Mouse (Mus musculus) urinary bladder, postnatal 25 days (tissue): ENCODE results near the gene Mmp11.
A peak's percentile ranks its signal among the peaks of the same experiment; 100 is the strongest.

Experiments used
- DNase-seq: peaks from one replicate; pipeline ENCODE4 v3.0.0; 2022; ENCODE audit warnings: low spot score

Mmp11 gene

DNA sequence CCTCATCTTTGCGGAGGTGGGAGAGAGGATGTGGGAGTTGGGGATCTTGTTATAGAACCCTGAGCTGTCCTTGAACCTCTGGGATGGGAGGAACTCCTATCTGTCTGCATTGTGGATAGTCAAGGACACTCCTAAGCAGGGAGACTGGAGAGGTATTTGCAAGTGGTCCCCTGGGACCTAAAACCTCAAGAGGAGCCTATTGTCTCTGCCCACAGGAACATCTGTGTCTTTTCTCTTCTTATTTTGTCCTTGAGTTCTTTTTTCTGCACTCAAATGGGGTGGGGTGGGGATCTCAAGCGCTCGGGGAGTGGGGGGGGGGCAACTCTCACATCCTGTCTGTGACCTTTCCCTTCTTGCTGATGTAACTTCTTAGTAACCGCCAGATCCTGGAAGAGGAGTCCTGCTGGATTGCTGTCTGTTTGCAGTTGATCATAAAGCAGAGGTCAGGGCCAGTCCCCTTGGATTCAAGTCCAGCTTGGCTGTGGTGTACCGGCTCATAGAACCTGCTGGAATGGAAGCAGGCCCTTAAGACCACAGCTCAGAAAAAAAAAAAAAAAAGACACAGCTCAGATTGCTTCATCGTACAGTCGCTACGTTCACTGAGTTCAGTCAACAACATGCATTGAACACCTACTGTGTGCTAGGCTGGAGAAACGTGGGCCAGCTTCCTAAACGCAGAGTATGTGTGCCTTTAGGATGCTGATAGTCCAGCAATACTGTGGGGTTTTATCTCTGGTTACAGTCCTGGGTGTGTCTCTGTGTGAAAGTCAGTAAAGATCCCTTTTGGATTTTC lies 1.8 kb upstream of the Mmp11 start:
- no peak for DNase-seq

DNA sequence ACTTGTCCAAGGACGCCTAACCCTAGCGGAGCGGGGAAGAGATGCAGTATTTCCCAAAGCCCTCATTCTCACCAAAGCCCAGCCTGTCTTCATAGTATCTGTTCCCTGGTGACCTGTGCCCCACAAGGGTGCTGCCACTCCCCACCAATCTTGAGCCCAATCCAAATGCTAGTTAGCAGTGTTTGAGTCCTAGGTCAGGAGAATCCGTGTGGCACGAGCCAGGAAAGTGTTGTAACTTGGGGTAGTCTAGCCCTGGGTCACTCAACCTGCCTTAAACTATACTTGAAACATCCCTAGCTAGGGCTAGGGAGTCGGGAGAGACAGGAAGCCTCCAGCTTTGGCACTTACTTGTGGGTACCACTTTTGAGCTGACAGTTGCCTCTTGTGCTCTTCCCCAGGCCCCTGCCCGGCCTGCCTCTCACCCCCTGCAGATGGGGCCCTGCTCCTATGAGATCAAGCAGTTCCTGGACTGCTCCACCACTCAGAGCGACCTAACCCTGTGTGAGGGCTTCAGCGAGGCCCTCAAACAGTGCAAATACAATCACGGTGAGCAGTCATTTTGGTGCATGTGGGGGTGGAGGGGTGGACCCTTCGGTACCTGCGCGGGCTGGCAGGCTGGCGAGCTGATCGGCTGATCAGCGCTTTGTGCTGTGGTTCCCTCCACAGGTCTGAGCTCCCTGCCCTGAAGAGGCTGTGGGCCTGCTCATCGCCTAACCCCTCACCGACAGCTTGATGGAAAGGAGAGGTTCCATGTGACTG lies 792 bp upstream of the Mmp11 start:
- no peak for DNase-seq

DNA sequence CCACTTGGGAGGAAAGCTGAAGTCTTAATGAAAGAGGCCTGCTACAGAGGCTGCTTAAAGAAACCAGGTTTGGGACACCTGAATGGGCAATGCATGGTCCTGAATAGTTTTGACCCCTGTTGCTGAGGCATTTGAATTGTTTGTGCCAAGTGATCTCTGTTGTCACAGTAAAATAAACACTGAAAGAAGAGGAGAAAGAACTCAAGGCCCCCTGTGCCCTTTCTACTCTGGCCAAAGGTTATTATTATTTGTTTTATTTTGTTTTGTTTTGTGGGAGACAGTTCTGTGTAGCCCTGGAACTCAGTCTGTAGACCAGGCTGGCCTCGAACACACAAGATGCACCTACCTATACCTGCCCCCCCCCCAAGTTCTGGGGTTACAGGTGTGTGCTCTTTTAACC lies 1.3 kb downstream of the Mmp11 start:
- DNase-seq, result no peak

DNA sequence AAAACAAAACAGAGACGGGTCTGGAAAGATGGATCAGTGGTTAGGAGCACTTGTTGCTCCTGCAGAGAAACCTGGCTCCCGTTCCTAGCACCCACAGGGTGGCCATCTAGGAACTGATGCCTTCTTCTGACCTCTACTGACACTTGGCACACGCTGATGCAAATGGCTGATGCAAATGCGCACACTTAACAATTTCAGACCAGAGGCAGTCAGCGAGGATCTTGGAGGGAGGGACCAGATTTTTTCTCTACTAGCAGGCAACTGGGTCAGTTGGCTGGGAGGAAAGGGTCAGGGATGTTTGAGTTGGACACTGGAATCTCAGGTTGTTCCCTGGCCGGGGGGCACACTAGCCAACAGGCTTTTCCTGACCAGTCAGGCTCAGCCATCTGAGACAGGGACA lies 3.4 kb downstream of the Mmp11 start, which contains the start of gene Chchd10:
Gene Chchd10, plus strand, starts transcription at position 240 of the 400 bp plus-strand sequence.
- DNase-seq, result no peak

DNA sequence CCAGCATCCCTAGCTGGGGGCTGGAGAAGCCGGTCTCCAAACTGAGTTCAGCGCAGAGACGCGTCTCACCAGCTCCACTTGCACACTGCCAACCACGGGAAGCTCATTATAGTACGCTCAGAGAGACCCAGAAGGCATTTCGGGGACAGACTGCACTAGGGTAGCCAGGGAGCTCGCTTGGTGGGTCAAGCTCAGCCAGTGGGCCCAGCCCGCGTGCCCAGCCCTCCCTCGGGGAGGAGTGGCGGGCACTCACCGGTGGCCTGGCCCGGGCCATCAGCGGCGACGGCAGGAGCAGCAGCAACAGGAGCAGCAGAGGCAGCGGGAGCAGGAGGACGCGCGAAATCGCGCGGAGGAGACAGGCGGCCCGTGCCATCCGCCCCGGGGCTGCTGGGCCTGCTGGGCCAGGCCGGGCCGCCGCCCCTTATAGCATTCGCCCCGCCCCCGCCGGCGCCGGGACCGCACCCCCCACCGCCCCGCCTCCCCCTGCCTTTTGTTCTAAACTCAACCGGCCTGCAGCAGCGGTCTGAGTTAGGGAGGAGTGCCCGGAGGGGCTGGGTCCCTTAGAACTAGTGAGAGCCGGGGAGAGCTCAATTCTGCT lies 4.1 kb downstream of the Mmp11 start:
- peak; percentile 61 for DNase-seq

DNA sequence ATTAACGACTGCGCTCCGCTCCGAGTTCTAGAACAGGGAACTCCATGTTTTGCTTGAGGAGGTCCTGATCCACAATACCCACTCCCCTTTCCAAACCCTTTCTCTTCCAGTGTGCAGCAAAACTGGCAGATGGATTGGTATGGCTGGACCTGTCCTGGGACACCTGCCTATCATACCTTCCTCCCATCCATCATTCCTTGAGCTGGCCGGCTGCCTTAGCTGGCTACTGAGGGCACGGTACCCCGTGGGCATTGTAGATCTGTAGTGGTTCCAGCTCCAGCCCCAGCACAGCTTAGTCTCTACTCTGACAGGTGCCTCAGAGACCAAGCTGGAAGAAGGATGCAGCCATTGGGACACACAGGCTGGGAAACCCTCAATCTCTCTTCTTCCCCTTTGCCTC lies 5.0 kb downstream of the Mmp11 start:
- no peak for DNase-seq

DNA sequence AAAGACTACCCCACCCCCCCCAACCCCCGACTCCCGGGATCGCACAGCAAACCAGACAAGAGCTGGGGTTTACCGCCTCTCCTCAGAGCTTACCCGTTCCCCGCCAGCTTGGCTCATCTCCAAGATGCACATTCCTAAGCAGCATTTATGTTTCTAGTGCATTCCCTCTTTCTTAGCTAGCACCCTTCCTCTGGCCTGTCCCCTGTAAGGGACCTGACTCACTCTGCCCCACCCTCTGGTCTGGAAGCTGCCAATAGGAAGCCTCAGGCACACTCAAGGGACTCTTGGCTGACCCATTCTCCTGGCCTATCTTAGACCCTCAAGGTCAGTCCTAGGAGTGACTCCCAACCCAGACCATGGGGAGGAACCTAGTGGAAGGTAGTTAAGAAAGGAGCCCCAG lies 6.0 kb downstream of the Mmp11 start:
- no peak for DNase-seq

DNA sequence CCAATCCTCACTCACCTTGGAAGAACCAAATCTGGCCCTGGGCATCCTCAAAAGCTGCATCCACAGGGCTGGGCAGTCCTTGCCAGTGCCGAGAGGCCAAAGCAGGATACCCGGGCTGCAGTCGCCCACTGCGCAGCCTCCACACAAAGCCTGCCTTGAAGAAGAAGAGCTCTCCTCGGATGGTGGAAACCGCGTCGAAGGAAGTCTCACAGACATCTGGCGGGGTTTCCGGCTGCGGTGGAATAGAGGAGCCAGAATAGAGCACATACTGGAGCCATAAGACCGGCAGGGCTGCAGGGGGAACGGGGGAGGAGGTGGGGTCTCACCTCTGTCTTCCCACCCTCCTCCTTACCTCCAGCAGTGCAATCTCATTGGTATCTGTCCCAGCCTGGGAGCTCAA lies 9.9 kb downstream of the Mmp11 start:
- no peak for DNase-seq

DNA sequence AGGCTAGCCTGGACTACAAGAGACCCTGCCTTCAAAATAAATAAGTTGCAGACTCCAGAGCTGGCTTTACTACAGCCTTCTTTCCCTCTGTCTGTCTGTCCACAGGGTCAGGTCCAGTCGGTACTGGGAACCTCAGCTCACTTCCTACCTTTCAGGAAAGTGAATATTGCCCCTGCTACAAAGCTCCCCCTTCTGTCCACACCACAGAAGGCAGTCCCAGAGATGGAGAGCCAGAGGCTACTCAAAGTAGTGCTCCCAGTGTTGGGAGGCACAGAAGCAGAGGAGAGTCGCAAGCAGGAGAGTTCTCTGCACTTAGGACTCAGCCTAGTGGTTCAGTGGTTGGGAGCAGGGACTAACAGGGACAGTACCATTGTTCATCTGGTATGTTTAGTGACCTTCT lies 12.0 kb downstream of the Mmp11 start:
- no peak for DNase-seq

DNA sequence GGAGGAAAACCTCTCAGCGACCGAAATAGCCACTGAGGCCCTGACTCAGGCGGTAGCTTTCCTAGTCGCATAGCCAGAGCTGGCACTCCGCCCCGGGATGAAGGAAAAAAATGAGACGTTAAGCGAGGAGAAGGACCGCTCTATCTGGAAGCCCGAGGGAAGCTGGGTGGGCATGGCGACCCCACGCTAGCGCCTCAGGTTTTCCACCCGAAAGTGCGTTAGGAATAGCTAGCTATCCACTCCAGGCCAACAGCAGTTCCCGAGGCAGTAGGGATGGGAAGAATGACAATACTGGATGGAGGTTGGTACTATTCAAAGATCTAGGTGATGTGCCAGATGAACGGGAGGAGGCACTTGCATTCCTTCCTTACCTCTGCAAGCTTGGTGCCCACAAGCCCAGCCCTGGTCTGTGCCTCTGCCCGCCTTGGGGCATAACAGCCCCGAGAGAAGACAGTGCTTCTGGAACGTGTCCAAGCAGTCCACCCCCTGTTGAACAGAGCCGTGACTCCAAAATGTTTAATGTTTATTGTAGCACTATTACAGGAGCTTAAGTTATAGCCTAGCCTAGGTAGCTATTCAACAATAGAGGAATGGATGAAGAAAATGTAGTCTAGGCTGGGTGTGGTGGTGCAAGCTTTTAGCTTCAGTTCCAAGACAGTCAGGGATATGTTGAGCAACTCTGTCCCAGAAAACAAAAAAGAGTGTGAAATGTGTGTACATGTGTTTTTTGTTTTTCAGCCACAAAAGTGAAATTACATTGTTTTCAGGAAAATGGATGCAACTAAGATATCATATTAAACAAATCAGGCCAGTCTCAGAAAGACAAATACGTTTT lies 14.4 kb downstream of the Mmp11 start:
- no peak for DNase-seq

DNA sequence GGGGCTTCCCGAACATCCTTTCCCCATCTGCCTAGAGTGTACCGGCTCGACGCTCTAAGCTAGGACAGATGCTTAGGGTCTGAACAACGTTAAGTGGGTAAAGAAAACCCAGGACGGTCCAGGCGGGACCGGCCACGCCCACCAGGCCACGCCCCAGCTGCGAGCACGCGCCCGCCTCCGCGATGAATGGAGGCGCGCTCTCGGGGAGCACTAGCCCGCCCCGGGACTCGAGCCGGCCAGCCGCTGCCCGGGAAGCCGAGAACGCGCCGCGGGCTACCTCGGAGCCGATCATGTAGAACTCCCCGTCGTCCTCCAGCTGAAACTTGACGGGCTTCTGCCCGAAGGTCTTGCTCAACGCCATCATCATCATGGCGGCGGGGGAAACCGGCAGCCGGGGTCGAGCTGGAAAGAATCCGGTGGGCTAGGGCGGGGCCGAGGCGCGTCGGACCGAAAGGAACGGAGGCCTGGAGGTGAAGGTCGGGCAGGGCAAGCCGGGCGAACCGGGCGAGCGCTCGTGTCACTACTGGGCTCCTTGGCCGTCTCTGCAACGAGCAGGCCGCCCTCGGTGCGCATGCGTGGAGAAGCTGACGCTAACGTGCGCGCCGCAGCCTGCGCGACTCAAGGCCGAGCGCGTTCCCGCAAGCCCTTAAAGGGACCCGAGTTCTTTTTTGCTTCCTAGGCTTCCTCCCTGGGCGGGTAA lies 15.1 kb downstream of the Mmp11 start, which contains the start of gene Smarcb1:
Gene Smarcb1, minus strand, starts transcription at position 592 of the 700 bp plus-strand sequence.
- peak; percentile 93 for DNase-seq

DNA sequence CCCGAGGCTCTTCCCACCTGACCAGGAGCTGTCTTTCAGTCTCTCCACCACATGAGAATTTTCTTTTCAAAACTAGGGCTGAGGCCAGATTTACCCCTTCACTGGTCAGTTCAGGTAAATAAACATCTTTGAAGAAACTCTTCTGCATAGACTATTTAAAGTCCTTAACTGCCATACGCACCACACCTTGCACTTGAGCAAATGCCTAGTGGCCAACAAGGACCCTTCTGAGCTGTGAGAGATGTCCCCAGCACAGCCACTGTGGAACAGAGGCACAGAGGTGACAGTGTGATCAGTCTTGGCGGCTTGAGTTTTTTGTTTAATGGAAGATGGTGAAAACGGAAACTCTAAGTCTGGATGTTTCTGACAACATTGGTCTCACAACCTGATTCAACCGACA lies 17.3 kb downstream of the Mmp11 start:
- no peak for DNase-seq

DNA sequence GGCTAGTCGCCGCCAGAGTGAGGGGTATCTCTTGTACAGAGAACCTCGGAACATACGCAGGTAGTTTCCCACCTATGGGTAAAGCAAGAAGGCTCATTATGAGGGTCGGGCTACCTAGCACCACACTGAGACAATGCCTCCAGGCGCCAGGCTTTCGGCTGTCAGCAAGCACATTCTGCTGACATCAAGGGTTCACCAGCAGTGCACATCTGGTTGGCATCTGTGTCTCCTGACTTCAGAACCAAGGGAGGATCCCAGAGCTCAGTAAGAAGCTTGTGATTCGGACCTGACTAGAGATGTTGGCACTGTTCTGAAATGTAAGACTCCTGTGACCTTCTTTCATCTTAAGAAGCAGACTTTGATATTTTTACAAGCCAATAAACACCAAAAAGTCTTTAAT lies 19.5 kb downstream of the Mmp11 start:
- DNase-seq, result no peak

DNA sequence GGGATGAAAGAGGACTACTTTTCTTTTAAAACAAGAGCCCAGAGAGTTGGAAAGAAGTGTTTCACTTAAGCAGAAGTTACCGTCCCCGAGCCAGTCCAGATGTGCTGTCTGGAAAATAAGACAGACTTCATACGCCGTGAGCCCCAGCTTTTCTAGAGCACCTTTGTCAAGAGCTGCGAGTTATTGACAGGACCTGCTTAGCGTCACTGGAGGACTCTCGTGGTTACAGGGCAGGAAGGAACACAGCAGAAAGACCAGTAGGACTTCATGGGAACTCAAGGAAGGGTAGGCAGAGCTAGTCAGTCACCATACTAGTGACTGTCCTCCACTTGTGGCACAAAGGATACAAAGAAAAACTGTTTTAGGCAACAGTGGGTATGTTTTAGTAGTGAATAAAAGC lies 20.7 kb downstream of the Mmp11 start:
- DNase-seq, result no peak

DNA sequence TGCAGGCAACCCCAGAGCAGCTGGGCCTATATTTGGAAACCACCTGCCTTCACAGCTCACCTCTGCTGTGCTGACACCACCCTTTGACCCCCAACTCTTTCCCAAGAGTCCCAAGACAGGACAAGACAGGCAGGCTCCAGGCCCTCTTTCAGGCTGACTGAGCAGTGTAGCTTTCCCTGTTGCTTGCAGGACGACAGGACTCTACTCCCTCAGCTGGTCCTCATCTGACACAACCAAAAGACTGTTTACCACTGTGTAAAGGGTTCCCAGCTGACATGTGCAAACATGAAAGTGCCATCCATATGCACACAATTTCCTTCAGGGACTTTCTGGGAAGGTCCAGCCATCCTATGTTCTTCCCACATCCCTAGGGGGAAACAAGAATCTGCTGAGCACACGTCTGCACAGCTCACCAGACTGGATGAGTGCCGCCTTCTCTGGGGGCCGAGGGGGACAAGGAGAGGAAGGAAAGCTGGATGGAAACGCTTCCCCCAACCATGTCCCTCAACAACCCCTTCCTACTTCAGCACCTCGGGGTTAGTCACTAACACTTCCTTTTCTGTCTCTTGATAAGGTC lies 23.2 kb downstream of the Mmp11 start:
- DNase-seq, result no peak

DNA sequence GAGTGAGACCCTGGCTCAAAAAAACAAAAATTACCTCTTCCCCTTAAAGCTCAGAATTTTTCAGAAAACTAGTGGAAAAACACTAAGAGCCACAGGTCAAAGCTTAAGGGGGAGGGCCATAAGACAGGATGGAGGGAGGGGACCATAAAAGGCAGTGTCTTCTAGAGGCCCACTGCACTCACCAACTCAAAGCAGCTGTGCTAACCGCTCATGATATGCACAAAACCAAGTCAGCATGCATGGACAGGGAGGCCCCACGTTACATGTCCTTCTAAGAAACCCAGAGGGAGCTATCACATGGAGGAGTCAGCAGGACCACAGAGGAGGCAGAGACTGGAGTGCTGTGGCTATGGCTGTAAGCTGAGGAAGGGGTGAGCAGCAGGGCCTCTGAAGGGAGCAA lies 25.6 kb downstream of the Mmp11 start:
- no peak for DNase-seq

DNA sequence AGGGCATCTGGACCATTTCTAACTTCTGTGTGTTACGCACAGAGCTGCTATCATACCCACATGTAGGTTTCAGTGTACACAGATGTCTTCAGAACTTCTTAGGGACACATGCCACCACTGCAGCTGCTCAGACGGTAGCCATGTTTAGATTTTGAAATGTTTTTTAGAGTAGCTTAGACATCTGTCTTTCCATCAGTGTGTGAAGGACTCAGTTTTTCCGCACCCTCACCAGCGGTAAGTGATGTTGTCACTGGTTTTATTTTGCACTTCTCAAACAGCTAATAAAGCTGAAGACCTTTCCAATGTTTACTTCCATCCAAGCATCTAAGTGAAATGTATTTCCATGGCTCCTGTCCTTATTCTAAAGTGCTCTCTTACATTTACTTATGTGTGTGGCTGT lies 29.4 kb downstream of the Mmp11 start:
- DNase-seq, result no peak

DNA sequence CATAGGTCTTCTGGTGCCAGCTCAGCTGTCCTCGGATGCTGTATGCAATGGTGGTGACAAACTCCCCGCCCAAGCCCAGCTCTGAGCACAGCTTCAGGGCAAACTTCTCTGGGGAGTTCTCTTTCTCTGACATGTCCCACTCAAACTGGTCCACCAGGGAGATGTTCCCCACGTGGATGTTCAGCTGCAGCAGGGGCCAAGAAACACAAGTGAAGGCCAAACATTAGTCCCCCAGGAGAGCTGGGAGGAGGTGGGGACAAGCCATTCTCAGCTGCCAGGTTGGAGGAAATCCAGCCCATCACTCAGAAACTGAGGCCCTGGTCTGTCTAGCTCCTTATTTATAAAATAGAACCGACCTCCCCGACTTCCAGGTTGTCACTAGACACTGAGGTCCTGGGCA lies 31.9 kb downstream of the Mmp11 start:
- no peak for DNase-seq

DNA sequence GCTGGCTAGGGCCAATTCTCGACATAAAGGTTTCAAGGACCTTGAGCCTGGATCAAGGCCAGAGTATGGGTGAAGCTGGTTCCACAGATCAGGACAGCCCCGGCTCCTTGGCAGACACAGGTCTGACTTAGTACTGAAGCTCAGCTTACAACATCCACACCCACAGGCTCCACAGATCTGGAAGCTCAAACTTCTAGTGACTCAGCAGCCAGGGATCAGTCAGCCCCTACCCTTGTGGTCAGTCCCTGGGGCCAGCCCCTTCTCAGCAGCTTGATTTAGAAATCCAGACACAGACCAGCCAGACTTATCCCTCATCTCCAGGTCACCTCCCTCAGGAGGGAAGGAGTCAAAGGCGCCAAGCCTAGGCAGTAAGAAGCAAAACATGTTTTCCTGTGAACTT lies 37.5 kb downstream of the Mmp11 start:
- no peak for DNase-seq

DNA sequence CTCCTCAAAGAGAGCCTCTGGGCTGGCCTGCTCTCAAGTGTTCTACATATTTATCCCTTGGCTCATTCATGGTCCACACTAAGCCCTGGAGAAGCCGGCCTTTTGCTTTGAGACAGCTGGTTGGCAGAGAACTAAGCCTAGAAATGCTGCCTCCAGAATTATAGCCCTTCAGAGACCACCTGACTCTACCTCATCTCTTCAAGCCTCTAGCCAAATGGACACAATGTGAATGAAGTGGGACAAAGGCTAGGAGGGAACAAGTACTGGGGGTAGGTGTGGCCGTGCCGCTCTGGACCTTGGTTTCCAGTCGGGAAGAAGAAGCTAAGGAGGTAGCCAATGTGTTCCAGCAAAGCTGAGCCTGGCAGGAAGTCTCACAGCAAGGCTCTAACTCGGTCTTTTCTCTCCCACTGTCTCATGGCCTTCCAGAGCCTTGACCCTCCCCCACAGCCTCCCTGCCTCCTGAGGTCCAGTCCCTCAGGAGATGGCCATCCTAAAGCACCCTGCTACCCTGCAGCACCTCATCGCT lies 38.2 kb downstream of the Mmp11 start:
- no peak for DNase-seq

DNA sequence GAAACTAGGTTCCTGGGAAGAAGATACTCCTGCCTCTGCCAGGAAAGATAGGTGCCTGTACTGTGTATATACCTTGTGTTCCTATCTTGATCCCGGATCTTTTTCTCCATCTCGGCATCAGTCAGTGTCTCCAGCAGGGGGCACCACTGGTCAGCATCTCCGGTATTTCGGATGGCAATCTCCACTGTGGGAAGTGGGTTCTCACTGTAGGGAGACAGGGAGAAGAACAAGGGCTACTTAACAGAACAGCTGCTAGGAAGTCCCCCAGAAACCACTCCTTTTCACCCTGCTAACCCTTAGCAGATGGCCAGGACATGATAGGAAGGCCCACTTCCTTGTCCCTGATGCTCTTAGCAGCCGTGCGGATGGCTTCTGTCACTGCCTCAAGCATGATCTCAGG lies 38.9 kb downstream of the Mmp11 start:
- peak; percentile 66 for DNase-seq
